Mouse (Mus musculus): ENCODE data around the gene Cmklr1.

Cmklr1 gene

DNA sequence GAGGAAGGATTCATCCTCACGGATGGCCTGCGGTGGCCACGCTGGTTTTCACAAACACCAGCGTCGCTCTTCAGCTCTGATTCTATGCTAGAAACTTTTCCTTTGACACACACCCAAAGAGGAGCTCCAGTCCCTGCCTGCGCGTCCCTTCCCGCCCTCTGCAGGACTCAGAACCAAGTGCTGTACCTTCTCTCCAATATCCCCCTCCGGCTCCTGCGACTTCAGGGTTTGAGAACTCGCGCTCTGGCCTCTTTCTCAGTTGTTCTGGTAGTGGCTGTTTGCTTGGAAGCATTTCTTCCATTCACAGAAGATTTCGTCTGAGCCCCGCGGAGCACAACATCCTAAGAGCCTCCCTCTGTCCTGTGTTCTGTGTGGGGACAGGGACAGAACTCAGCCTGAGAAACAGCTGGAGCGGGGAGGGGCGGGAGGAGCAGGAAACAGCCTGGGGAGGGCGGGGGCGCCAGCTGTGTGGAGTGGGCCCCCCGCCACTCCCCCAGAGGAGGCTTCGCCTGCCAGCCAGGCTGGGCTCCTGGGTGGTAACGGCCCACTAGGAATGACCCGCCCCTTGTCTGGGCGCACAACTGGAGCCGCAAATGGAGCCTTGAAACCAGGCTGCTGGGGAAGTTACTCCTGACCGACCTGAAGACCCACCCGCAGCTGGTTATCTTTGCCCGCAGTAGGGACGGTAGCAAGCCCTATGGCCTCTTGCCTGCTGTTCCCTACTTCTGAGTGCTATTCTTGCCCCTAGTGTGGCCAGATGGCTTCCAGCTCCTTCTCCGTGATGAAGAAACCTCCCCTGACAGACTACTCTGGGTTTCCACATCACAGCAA lies at the start of gene Cmklr1:
Gene Cmklr1, minus strand, starts transcription at position 392 of the 831 bp plus-strand sequence.
- DNase-seq (ENCODE audit: low spot score in 2 of 2): no peak

GRCm38 (mm10) chr5:113694415-113694814 lies 44.2 kb upstream of the Cmklr1 start:
- DNase-seq (ENCODE audit: low spot score in 2 of 2): no peak

DNA sequence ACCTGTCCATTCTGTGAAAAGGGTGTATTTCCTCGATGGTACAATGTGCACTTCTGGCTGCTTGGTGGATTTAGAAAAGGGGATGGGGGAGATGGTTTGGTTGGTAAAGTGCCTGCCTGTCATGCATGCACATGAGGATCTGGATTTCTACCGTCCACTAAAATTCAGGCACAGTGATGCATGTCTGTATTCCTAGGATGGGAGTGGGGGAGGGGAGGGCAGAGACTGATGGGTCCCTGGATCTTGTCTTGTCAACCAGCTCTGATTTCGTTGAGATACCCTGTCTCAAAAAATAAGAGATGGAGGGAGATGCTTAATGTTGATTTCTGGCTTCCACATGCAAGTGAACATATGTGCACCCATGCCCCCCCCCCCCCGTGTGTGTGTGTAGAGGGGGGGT lies 43.8 kb upstream of the Cmklr1 start:
- DNase-seq (ENCODE audit: low spot score in 2 of 2): no peak

GRCm38 (mm10) chr5:113693196-113693755 lies 43.0 kb upstream of the Cmklr1 start:
- no peak for DNase-seq (ENCODE audit: low spot score in 2 of 2)

DNA sequence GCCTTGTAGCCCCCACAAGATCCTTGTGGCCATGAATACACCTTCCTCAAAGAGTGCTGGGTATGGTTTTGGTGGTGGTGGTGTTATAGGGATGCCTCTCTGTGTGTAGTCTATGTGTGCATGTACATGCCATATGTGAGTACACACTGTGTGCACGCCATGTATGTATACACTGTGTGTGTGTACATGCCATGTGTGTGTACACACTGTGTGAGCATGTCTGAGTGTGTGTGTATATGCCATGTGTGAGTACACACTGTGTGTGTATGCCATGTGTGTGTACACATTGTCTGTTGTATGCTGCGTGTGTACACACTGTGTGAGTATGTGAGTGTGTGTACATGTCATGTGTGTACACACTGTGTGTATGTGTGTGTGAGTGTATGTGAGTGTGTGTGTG lies 40.6 kb upstream of the Cmklr1 start:
- no peak for DNase-seq (ENCODE audit: low spot score in 2 of 2)

- peak in 1 of 2 experiments; percentile 31 for DNase-seq (ENCODE audit: low spot score in 2 of 2)
Observed at GRCm38 (mm10) chr5:113690069-113690548, 39.9 kb upstream of the Cmklr1 start.

GRCm38 (mm10) chr5:113687514-113687913 lies 37.3 kb upstream of the Cmklr1 start:
- no peak for DNase-seq (ENCODE audit: low spot score in 2 of 2)

DNA sequence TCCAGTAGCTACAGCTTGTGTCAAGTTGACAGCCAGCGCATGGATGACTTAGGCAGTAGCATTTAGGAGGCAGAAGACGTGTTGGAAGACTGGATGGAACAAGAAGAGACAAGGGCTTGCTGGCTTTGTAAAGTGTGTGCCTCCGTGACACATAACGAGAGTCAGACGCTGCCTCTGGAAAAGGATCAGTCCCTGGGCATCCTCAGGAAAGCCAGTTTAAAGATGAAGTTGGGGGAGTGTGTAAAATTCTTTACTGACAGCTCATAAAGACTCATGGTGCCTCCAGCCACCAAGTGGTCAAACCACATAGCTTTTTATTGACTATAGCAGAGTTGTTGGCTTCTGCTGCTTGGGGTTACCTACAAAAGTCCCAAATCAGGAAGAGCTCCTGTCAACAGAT lies 35.2 kb upstream of the Cmklr1 start:
- DNase-seq (ENCODE audit: low spot score in 2 of 2): no peak

DNA sequence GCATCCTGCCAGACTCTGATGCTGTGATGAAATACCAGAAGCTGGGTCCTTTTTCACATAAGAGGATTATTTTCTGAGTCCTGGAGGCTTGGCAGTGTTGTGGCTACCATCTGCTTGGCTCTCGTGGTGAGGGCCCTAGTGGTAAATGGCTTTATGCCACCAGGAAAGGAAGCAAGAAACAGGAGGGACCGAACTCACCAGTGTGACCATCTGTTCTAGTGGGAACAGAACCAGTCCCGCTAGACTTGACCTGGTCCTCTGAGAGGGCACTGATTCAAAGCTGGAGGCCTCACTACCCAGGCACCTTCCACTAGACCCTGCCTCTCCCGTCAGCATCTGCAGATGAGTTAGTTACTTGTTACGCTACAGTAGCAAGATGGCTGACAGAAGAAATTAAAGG lies 33.0 kb upstream of the Cmklr1 start:
- no peak for DNase-seq (ENCODE audit: low spot score in 2 of 2)

GRCm38 (mm10) chr5:113682472-113682871 lies 32.2 kb upstream of the Cmklr1 start:
- no peak for DNase-seq (ENCODE audit: low spot score in 2 of 2)

GRCm38 (mm10) chr5:113681219-113681618 lies 31.0 kb upstream of the Cmklr1 start:
- DNase-seq (ENCODE audit: low spot score in 2 of 2): no peak

- DNase-seq (ENCODE audit: low spot score in 2 of 2): no peak
Observed at GRCm38 (mm10) chr5:113679509-113679908, 29.3 kb upstream of the Cmklr1 start.

- DNase-seq (ENCODE audit: low spot score in 2 of 2): peak in 1 of 2 experiments; percentile 81
Observed at GRCm38 (mm10) chr5:113678743-113679452, 28.7 kb upstream of the Cmklr1 start.

DNA sequence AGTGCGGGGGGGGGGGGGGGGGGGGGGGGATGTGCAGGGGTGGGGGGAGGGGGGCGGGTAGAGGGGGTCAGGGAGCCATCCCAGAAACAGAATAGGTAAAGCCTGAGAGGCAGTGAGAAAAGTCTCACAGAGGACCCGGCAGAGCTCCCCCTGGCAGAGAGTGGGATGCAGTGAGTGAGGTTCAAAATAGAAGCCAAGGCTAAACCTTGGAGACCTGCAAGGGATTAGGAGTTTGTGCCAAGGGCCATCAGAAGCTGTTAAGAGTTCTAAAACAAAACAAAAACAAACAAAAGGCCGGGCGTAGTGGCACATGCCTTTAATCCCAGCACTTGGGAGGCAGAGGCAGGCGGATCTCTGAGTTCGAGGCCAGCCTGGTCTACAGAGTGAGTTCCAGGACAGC lies 27.3 kb upstream of the Cmklr1 start:
- no peak for DNase-seq (ENCODE audit: low spot score in 2 of 2)

GRCm38 (mm10) chr5:113674851-113675250 lies 24.6 kb upstream of the Cmklr1 start:
- no peak for DNase-seq (ENCODE audit: low spot score in 2 of 2)

DNA sequence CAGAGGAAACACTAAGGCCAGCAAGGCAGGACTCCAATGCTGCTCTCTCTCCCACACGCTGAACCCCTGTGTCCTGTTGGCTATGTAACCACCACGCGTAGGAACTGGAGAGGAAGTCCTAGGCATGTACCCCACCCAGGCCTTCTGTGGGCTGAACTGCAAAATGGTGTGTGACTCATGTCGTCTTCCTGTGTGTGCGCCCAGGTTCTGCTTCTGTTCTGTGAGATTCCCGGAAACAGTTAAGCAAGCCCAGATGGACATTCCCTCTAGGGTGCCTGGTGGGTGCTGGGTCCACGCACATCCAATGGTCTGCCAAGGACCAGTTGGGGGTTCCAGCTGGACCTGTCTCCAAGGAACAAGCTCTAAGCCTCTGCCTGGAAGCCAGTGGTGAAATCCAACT lies 22.2 kb upstream of the Cmklr1 start:
- DNase-seq (ENCODE audit: low spot score in 2 of 2): no peak

DNA sequence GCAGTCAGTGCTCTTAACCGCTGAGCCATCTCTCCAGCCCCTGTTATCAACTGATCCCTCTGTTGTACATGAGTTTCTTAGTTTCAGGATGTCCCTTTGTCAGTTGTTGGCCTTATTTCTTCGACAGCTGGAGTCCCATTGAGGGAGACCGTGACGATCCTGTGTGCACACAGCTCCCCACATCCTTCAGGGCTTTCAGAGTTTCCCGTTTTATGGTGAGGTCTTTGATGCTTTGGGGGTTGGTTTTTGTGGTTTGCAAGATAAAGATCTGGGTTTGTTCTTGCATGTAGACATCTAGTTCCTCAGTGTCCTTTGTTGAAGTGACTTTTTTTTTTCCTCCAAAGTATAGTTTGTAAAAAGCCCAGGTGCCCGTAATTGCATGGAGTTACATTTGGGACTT lies 20.4 kb upstream of the Cmklr1 start:
- no peak for DNase-seq (ENCODE audit: low spot score in 2 of 2)

GRCm38 (mm10) chr5:113670110-113670509 lies 19.9 kb upstream of the Cmklr1 start:
- no peak for DNase-seq (ENCODE audit: low spot score in 2 of 2)

- DNase-seq (ENCODE audit: low spot score in 2 of 2): no peak
Observed at GRCm38 (mm10) chr5:113664629-113665195, 14.5 kb upstream of the Cmklr1 start.

- DNase-seq (ENCODE audit: low spot score in 2 of 2): no peak
Observed at GRCm38 (mm10) chr5:113664127-113664526, 13.9 kb upstream of the Cmklr1 start.

DNA sequence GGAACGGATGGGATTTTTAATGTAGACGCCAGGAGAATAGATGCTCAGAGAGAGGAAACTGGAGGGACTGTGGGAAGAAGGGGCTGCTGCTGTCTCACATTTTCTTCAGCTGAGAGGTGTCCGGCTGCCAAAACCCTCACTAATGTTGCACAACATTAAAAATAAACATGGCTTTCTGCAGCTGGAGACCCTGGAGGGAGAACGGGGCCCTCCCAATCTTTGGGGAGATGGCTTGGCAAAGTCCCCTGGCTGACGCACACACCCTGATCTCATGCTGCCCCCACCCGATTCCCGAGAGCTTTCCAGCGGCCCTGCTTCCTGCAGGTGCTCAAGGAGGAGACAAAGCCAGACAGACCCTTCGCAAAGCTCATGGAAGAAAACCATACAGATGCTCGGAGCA lies 10.6 kb upstream of the Cmklr1 start:
- no peak for DNase-seq (ENCODE audit: low spot score in 2 of 2)

- no peak for DNase-seq (ENCODE audit: low spot score in 2 of 2)
Observed at GRCm38 (mm10) chr5:113654821-113655220, 4.6 kb upstream of the Cmklr1 start.

Data from cerebellum, postnatal 4 days (tissue).